Mouse (Mus musculus) spleen, embryonic (tissue): Measurements from ENCODE around the gene Tma7.

ENCODE experiments used
- CTCF ChIA-PET: fragments of 350-600 bp; sonication (Branson Sonifier 250); formaldehyde crosslinking; loops from one replicate; lab custom pipeline; 2022; lab: Charles Lee

Tma7 gene

GRCm38 (mm10) chr9:109068095-109068735 is 14.2 kb downstream of the Tma7 start:
- CTCF ChIA-PET = interaction anchor here (0.7 to 1.0 kb wide), 2 partner anchors 16 to 808 kb away, joined by 3 read pairs; no protein-coding TSS in a partner anchor

- CTCF ChIA-PET = interaction anchor here (0.6 kb wide), 1 partner anchor 12 kb away, joined by 3 read pairs; the partner anchor contains the start of gene Atrip
These were observed 21.5 kb downstream of the Tma7 start for GRCm38 (mm10) chr9:109060898-109061295.

GRCm38 (mm10) chr9:109060184-109060897 is 22.0 kb downstream of the Tma7 start:
- CTCF ChIA-PET = interaction anchor here (0.6 to 1.7 kb wide), 4 partner anchors 12 to 14 kb away, joined by 3 to 6 read pairs (median 4); partner anchors contain the start of gene Atrip

DNA sequence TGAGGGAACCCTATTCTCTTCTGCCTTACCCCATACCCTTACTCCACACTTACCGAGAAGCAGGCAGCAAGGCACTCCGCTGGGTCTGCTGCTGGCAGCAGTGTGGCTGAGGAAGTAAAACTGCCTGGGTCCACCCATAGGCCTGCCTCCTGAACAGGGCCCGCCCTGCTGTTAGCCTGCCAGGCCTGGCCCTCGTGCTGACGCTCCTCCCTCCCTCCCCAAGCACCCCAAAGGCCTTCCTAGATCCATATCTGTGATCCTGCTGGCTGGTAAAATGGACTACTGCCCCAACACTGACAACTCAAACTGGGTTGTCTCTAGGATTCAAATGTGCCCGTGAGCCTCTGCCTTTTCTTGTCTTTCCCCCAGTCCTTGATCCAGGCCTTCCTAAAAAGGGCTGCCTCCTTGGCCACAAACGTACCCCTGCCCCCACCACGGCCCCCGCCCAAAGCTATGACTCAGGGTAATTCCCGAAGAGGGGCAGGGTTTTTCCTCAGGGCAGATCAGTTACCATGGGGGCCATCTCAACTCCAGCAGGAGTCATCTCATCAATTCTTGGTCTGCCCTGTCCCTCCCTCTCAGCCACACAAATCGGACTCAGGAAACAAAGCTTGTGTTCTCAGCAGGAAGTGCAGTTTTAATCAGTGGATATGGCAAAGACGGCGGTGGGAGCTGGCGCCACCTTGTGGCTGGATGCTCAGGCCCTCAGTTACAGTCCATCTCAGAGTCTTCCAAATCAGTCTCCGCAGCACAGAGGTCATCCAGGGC is 23.1 kb downstream of the Tma7 start, which contains the start of gene Trex1:
Gene Trex1 (minus strand): TSS at position 599 of the 768 bp plus-strand sequence.
- CTCF ChIA-PET = interaction anchor here (0.6 to 1.7 kb wide), 4 partner anchors 11 to 769 kb away, joined by 4 to 6 read pairs (median 6); partner anchors contain the start of gene Nicn1

- CTCF ChIA-PET = interaction anchor here (0.8 to 1.7 kb wide), 2 partner anchors 10 to 20 kb away, joined by 3 to 4 read pairs; no protein-coding TSS in a partner anchor
These were observed 24.2 kb downstream of the Tma7 start for GRCm38 (mm10) chr9:109058006-109058765.

GRCm38 (mm10) chr9:109057543-109057942 is 24.8 kb downstream of the Tma7 start:
- CTCF ChIA-PET = no interaction called here

DNA sequence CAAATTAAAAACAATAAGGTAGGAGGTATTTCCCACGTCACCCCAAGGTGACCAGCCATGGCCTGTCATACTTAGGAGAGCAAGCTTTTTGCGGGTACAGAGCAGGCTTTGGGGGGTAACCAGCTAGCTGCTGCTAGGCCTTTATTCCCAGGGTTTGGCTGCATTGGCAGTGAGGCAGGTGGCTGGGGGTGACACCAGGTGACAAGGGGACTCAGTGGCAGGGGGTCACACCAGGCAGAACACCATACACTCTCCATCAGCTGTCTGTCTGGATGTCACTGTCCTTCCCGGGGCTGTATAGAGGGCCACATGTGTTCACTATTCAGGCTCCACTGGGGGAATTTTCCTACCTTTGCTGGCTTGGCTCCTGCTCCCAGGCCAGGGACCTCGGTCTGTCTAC is 25.5 kb downstream of the Tma7 start:
- CTCF ChIA-PET = no interaction called here

DNA sequence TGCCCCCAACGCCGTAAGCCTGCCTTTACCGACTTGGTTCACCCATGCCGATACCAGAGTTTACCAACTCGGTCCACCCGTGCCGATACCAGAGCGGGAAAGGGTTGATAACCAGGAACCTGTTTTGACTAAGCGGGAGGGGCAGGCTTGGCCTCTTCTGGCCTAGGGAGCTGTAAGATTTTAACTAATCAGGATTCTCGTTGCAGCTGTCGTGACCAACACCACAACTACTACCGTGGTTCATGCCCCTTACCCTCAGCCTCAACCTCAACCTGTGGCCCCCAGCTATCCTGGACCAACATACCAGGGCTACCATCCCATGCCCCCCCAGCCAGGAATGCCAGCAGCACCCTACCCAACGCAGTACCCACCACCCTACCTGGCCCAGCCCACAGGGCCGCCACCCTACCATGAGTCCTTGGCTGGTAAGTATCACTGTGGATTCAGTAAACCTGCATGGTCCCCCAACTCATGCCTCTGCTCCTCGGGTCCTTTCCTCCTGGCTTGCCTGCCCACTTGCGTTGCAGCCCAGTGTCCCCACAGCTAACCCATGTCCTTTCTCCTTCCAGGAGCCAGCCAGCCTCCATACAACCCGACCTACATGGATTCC is 26.2 kb downstream of the Tma7 start:
- CTCF ChIA-PET = interaction anchor here (0.5 kb wide), 1 partner anchor 1124 kb away, joined by 6 read pairs; no protein-coding TSS in a partner anchor

- CTCF ChIA-PET = interaction anchor here (0.5 kb wide), 1 partner anchor 1125 kb away, joined by 6 read pairs; no protein-coding TSS in a partner anchor
These were observed 26.9 kb downstream of the Tma7 start for GRCm38 (mm10) chr9:109055271-109056030.

DNA sequence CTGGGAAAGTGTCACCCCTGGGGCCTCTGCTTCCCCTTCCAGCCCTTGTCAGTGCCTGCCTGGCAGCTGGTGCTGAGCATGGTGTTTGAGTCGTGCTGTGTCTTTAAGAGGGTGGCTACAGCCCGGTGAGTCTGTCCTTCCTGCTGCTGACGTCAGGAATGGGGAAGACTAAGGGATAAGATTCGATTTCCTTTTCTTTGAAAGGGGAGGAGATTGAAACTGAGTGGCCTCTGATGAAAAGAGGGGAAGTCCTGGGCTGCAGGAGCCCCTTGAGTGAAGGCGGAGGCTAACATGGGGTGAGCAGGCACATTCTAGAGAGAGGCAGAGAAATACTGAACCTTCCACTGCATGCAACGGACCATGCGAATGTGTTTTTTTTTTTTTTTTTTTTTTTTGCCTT is 27.7 kb downstream of the Tma7 start:
- CTCF ChIA-PET = interaction anchor here (1.4 kb wide), 1 partner anchor 9 kb away, joined by 5 read pairs; no protein-coding TSS in a partner anchor

- CTCF ChIA-PET = interaction anchor here (0.7 to 1.4 kb wide), 2 partner anchors 8 to 134 kb away, joined by 3 to 5 read pairs; no protein-coding TSS in a partner anchor
These were observed 28.5 kb downstream of the Tma7 start for GRCm38 (mm10) chr9:109053851-109054250.

- CTCF ChIA-PET = interaction anchor here (1.4 kb wide), 1 partner anchor 8 kb away, joined by 5 read pairs; no protein-coding TSS in a partner anchor
These were observed 29.0 kb downstream of the Tma7 start for GRCm38 (mm10) chr9:109053366-109053765.

- CTCF ChIA-PET = interaction anchor here (1.1 kb wide), 1 partner anchor 16 kb away, joined by 3 read pairs; no protein-coding TSS in a partner anchor
These were observed 29.7 kb downstream of the Tma7 start for GRCm38 (mm10) chr9:109052490-109053260.

GRCm38 (mm10) chr9:109051651-109052489 is 30.5 kb downstream of the Tma7 start:
- CTCF ChIA-PET = interaction anchor here (0.6 to 1.1 kb wide), 2 partner anchors 17 to 455 kb away, joined by 3 to 4 read pairs; no protein-coding TSS in a partner anchor

DNA sequence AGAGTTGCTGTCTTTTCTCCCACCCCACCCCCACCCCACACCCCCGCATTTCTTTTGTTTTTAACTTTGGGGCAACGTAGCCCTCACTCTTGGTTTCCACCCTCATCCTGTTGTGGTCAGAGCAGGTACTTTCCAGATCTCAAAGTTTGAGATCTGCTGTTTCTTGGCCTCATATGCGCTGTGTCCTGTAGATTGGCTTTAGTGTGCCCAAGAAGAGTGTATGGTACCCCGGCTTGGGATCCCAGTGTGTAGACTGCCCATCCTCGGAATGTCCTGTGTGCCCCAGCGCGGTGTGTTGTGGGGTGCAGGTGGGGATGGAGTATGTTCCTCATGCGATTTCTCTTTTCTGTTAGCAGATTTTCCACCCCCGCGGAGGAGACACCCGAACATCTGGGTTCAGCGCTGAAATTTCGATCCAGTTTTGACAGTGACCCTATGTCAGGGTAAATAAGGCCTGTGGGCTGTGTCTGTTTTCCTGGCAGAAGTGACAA is 31.3 kb downstream of the Tma7 start:
- CTCF ChIA-PET = interaction anchor here (0.6 kb wide), 1 partner anchor 455 kb away, joined by 4 read pairs; no protein-coding TSS in a partner anchor

DNA sequence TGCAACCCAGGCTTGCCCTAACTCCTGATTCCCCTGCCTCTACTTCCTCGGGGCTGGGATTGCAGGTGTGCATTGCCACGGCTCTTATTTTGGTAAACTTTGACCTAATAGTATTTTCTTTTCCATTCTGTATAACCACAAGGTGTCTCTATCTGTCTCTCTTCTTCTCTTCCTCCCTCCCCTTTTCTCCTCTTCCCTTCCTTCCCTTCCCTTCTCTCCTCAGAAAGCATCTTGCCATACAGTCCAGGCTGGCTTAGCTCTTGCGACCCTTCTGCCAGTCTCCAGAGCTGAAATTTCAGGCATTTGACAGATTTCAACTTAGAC is 31.8 kb downstream of the Tma7 start:
- CTCF ChIA-PET = interaction anchor here (0.8 kb wide), 1 partner anchor 699 kb away, joined by 4 read pairs; no protein-coding TSS in a partner anchor
